Mouse (Mus musculus): ENCODE measurements around the gene Magi2. TPM values are rescaled to one million over a fixed set of nuclear protein-coding genes. Genes with fewer than 3 reads are reported as not detected.
A peak's percentile ranks its signal among the peaks of the same experiment; 100 is the strongest.

Magi2 gene
- polyA plus RNA-seq, 1 experiment from 2014 or later: 15.2 TPM

GRCm38 (mm10) chr5:19780076-19780475 is 553.2 kb downstream of the Magi2 start:
- no peaks in the 10 kb centered on the region for H3K36me3 ChIP-seq (ENCODE audit: insufficient read depth, low read length)
- no peak overlapping the region for H3K27ac ChIP-seq (ENCODE audit: low read length)
- no peak overlapping the region for H3K4me3 ChIP-seq (ENCODE audit: low read length)
- ATAC-seq (ENCODE audit: low FRiP score, low TSS enrichment): no peak
- H3K9me3 ChIP-seq (ENCODE audit: low read length): no peaks in the 10 kb centered on the region
- no peak overlapping the region for H3K4me2 ChIP-seq (replicated peaks; ENCODE audit: low read depth, low read length)
- H3K4me1 ChIP-seq (ENCODE audit: insufficient read depth, low read length): no peaks in the 10 kb centered on the region
- WGBS: 69% methylated on average over 2 of the region's 2 CpGs
- H3K27me3 ChIP-seq (ENCODE audit: insufficient read depth, low read length): no peaks in the 10 kb centered on the region
- no peak overlapping the region for H3K9ac ChIP-seq (replicated peaks; ENCODE audit: low read length)

- Histone ChIP-seq H3K36me3 (ENCODE audit: insufficient read depth, low read length) (no peaks in the 10 kb centered on the region), H3K9me3 (ENCODE audit: low read length) (no peaks in the 10 kb centered on the region), H3K27ac (ENCODE audit: low read length) (no peak overlapping the region), H3K9ac (replicated peaks; ENCODE audit: low read length) (no peak overlapping the region), H3K4me3 (ENCODE audit: low read length) (no peak overlapping the region), H3K27me3 (ENCODE audit: insufficient read depth, low read length) (no peaks in the 10 kb centered on the region), H3K4me1 (ENCODE audit: insufficient read depth, low read length) (no peaks in the 10 kb centered on the region), H3K4me2 (replicated peaks; ENCODE audit: low read depth, low read length) (no peak overlapping the region)
- peak; percentile 78 for ATAC-seq (ENCODE audit: low FRiP score, low TSS enrichment)
These were observed 558.5 kb downstream of the Magi2 start for GRCm38 (mm10) chr5:19785320-19785719.

- Histone ChIP-seq H3K9ac (replicated peaks; ENCODE audit: low read length) (no peak overlapping the region), H3K27me3 (ENCODE audit: insufficient read depth, low read length) (no peaks in the 10 kb centered on the region), H3K4me2 (replicated peaks; ENCODE audit: low read depth, low read length) (no peak overlapping the region), H3K4me1 (ENCODE audit: insufficient read depth, low read length) (no peaks in the 10 kb centered on the region), H3K36me3 (ENCODE audit: insufficient read depth, low read length) (no peaks in the 10 kb centered on the region), H3K27ac (ENCODE audit: low read length) (no peak overlapping the region), H3K4me3 (ENCODE audit: low read length) (no peak overlapping the region), H3K9me3 (ENCODE audit: low read length) (peaks cover 5% of the 10 kb centered on the region; the same call in 1 of the 2 replicates)
- 51% methylated on average over 5 of the region's 5 CpGs for WGBS
- no peak for ATAC-seq (ENCODE audit: low FRiP score, low TSS enrichment)
These were observed 560.8 kb downstream of the Magi2 start for GRCm38 (mm10) chr5:19787522-19788144.

- Histone ChIP-seq H3K4me2 (replicated peaks; ENCODE audit: low read depth, low read length) (no peak overlapping the region), H3K36me3 (ENCODE audit: insufficient read depth, low read length) (no peaks in the 10 kb centered on the region), H3K27ac (ENCODE audit: low read length) (no peak overlapping the region), H3K9me3 (ENCODE audit: low read length) (no peaks in the 10 kb centered on the region), H3K4me3 (ENCODE audit: low read length) (no peak overlapping the region), H3K27me3 (ENCODE audit: insufficient read depth, low read length) (no peaks in the 10 kb centered on the region), H3K9ac (replicated peaks; ENCODE audit: low read length) (no peak overlapping the region), H3K4me1 (ENCODE audit: insufficient read depth, low read length) (no peaks in the 10 kb centered on the region)
- no peak for ATAC-seq (ENCODE audit: low FRiP score, low TSS enrichment)
- 93% methylated on average over 5 of the region's 5 CpGs for WGBS
These were observed 576.4 kb downstream of the Magi2 start for GRCm38 (mm10) chr5:19803052-19803769.

GRCm38 (mm10) chr5:19822502-19822901 is 595.7 kb downstream of the Magi2 start:
- H3K4me1 ChIP-seq (ENCODE audit: insufficient read depth, low read length): no peaks in the 10 kb centered on the region
- no peaks in the 10 kb centered on the region for H3K27me3 ChIP-seq (ENCODE audit: insufficient read depth, low read length)
- H3K4me3 ChIP-seq (ENCODE audit: low read length): no peak overlapping the region
- H3K9me3 ChIP-seq (ENCODE audit: low read length): no peaks in the 10 kb centered on the region
- no peak overlapping the region for H3K27ac ChIP-seq (ENCODE audit: low read length)
- no peaks in the 10 kb centered on the region for H3K36me3 ChIP-seq (ENCODE audit: insufficient read depth, low read length)
- ATAC-seq (ENCODE audit: low FRiP score, low TSS enrichment): no peak
- H3K9ac ChIP-seq (replicated peaks; ENCODE audit: low read length): no peak overlapping the region
- 89% methylated on average over 2 of the region's 2 CpGs for WGBS
- no peak overlapping the region for H3K4me2 ChIP-seq (replicated peaks; ENCODE audit: low read depth, low read length)

GRCm38 (mm10) chr5:19825943-19826342 is 599.1 kb downstream of the Magi2 start:
- no peak overlapping the region for H3K4me2 ChIP-seq (replicated peaks; ENCODE audit: low read depth, low read length)
- 49% methylated on average over 2 of the region's 2 CpGs for WGBS
- ATAC-seq (ENCODE audit: low FRiP score, low TSS enrichment): no peak

GRCm38 (mm10) chr5:19829341-19829740 is 602.5 kb downstream of the Magi2 start:
- H3K9me3 ChIP-seq (ENCODE audit: low read length): no peaks in the 10 kb centered on the region
- no peaks in the 10 kb centered on the region for H3K36me3 ChIP-seq (ENCODE audit: insufficient read depth, low read length)
- 76% methylated on average over 2 of the region's 2 CpGs for WGBS
- ATAC-seq (ENCODE audit: low FRiP score, low TSS enrichment): no peak
- no peak overlapping the region for H3K27ac ChIP-seq (ENCODE audit: low read length)
- H3K4me2 ChIP-seq (replicated peaks; ENCODE audit: low read depth, low read length): no peak overlapping the region
- H3K9ac ChIP-seq (replicated peaks; ENCODE audit: low read length): no peak overlapping the region
- H3K27me3 ChIP-seq (ENCODE audit: insufficient read depth, low read length): no peaks in the 10 kb centered on the region
- no peak overlapping the region for H3K4me3 ChIP-seq (ENCODE audit: low read length)
- no peaks in the 10 kb centered on the region for H3K4me1 ChIP-seq (ENCODE audit: insufficient read depth, low read length)

More at GRCm38 (mm10) chr5:19825943-19826342, 599.1 kb downstream of the Magi2 start:
- Histone ChIP-seq H3K4me3 (ENCODE audit: low read length) (no peak overlapping the region), H3K27ac (ENCODE audit: low read length) (no peak overlapping the region), H3K9me3 (ENCODE audit: low read length) (no peaks in the 10 kb centered on the region), H3K4me1 (ENCODE audit: insufficient read depth, low read length) (no peaks in the 10 kb centered on the region), H3K9ac (replicated peaks; ENCODE audit: low read length) (no peak overlapping the region), H3K36me3 (ENCODE audit: insufficient read depth, low read length) (no peaks in the 10 kb centered on the region), H3K27me3 (ENCODE audit: insufficient read depth, low read length) (no peaks in the 10 kb centered on the region)

- no peak overlapping the region for H3K4me3 ChIP-seq (ENCODE audit: low read length)
- H3K27ac ChIP-seq (ENCODE audit: low read length): no peak overlapping the region
- WGBS: 41% methylated on average over 2 of the region's 2 CpGs
- H3K36me3 ChIP-seq (ENCODE audit: insufficient read depth, low read length): no peaks in the 10 kb centered on the region
- ATAC-seq (ENCODE audit: low FRiP score, low TSS enrichment): no peak
- H3K9me3 ChIP-seq (ENCODE audit: low read length): no peaks in the 10 kb centered on the region
- H3K4me1 ChIP-seq (ENCODE audit: insufficient read depth, low read length): no peaks in the 10 kb centered on the region
- no peak overlapping the region for H3K9ac ChIP-seq (replicated peaks; ENCODE audit: low read length)
- no peak overlapping the region for H3K4me2 ChIP-seq (replicated peaks; ENCODE audit: low read depth, low read length)
- H3K27me3 ChIP-seq (ENCODE audit: insufficient read depth, low read length): no peaks in the 10 kb centered on the region
These were observed 636.0 kb downstream of the Magi2 start for GRCm38 (mm10) chr5:19862854-19863253.

GRCm38 (mm10) chr5:19870406-19870805 is 643.6 kb downstream of the Magi2 start:
- WGBS: 85% methylated on average over 4 of the region's 4 CpGs
- no peak overlapping the region for H3K27ac ChIP-seq (ENCODE audit: low read length)
- ATAC-seq (ENCODE audit: low FRiP score, low TSS enrichment): no peak
- no peaks in the 10 kb centered on the region for H3K9me3 ChIP-seq (ENCODE audit: low read length)
- no peak overlapping the region for H3K4me2 ChIP-seq (replicated peaks; ENCODE audit: low read depth, low read length)
- H3K9ac ChIP-seq (replicated peaks; ENCODE audit: low read length): no peak overlapping the region
- H3K36me3 ChIP-seq (ENCODE audit: insufficient read depth, low read length): no peaks in the 10 kb centered on the region
- H3K27me3 ChIP-seq (ENCODE audit: insufficient read depth, low read length): no peaks in the 10 kb centered on the region
- H3K4me3 ChIP-seq (ENCODE audit: low read length): no peak overlapping the region
- H3K4me1 ChIP-seq (ENCODE audit: insufficient read depth, low read length): no peaks in the 10 kb centered on the region

- no peaks in the 10 kb centered on the region for H3K36me3 ChIP-seq (ENCODE audit: insufficient read depth, low read length)
- H3K27ac ChIP-seq (ENCODE audit: low read length): no peak overlapping the region
- H3K9me3 ChIP-seq (ENCODE audit: low read length): no peaks in the 10 kb centered on the region
- WGBS: 77% methylated on average over 3 of the region's 3 CpGs
- no peak for ATAC-seq (ENCODE audit: low FRiP score, low TSS enrichment)
- H3K9ac ChIP-seq (replicated peaks; ENCODE audit: low read length): no peak overlapping the region
- H3K4me3 ChIP-seq (ENCODE audit: low read length): no peak overlapping the region
- H3K27me3 ChIP-seq (ENCODE audit: insufficient read depth, low read length): no peaks in the 10 kb centered on the region
- no peak overlapping the region for H3K4me2 ChIP-seq (replicated peaks; ENCODE audit: low read depth, low read length)
- no peaks in the 10 kb centered on the region for H3K4me1 ChIP-seq (ENCODE audit: insufficient read depth, low read length)
These were observed 664.9 kb downstream of the Magi2 start for GRCm38 (mm10) chr5:19891693-19892092.

Data from kidney, embryonic 16.5 days (tissue).